Mouse (Mus musculus) small intestine, adult 2 months (tissue): ENCODE results near the gene N4bp3. TPM values are rescaled to one million over a fixed set of nuclear protein-coding genes. Genes with fewer than 3 reads are reported as not detected.

Experiments used
- H3K27ac ChIP-seq: fragments of 200-500 bp; 2 replicates; pipeline ENCODE4 v1.5.1; 2012; ENCODE audit warnings: low read depth, low read length, control low read depth, inconsistent platforms; ENCODE audit not compliant: insufficient read depth
- H3K27me3 ChIP-seq: fragments of 200-500 bp; 2 replicates; pipeline ENCODE4 v1.6.1; 2012; ENCODE audit warnings: mild to moderate bottlenecking, moderate library complexity, low read length, inconsistent platforms; ENCODE audit not compliant: control insufficient read depth, insufficient read depth
- H3K36me3 ChIP-seq: fragments of 200-500 bp; 2 replicates; pipeline ENCODE4 v1.6.1; 2012; ENCODE audit warnings: mild to moderate bottlenecking, low read length, control low read depth, inconsistent platforms; ENCODE audit not compliant: control insufficient read depth, insufficient read depth
- H3K4me1 ChIP-seq: fragments of 200-500 bp; 2 replicates; pipeline ENCODE4 v1.6.1; 2012; ENCODE audit warnings: low read length, inconsistent platforms, mixed read lengths; ENCODE audit not compliant: control insufficient read depth, insufficient read depth, insufficient read length
- H3K4me3 ChIP-seq: fragments of 200-500 bp; 2 replicates; pipeline ENCODE4 v1.5.1; 2012; ENCODE audit warnings: low read depth, mild to moderate bottlenecking, control low read depth, inconsistent platforms, low read length, moderate library complexity
- CTCF ChIP-seq: fragments of 200-500 bp; IDR thresholded peaks from 2 replicates; pipeline ENCODE4 v1.5.1; 2012; ENCODE audit warnings: low read depth, mild to moderate bottlenecking, control low read depth, inconsistent platforms, low read length, moderate library complexity, mixed read lengths; ENCODE audit not compliant: insufficient replicate concordance, insufficient read length; ENCODE audit errors: extremely low read depth
- POLR2A ChIP-seq: fragments of 200-500 bp; IDR thresholded peaks from 2 replicates; pipeline ENCODE4 v1.6.1; 2012; ENCODE audit warnings: low read depth, mild to moderate bottlenecking, control low read depth, inconsistent platforms, low read length, moderate library complexity
- WGBS: fragments of 180-500 bp; shearing (Covaris S2); methylation state at CpG from one replicate; pipeline ENCODE4 v1.1.7; 2018; 5-methylcytosine and 5-hydroxymethylcytosine counted together
- polyA plus RNA-seq: library from polyadenylated mRNA; depleted of rRNA; stranded (reverse); fragments of >200 nt; gene quantifications from 2 replicates; pipeline ENCODE4 v1.2.3, GENCODE M21; 2012

The N4bp3 gene
- polyA plus RNA-seq, 1 experiment = 5.0 TPM

DNA sequence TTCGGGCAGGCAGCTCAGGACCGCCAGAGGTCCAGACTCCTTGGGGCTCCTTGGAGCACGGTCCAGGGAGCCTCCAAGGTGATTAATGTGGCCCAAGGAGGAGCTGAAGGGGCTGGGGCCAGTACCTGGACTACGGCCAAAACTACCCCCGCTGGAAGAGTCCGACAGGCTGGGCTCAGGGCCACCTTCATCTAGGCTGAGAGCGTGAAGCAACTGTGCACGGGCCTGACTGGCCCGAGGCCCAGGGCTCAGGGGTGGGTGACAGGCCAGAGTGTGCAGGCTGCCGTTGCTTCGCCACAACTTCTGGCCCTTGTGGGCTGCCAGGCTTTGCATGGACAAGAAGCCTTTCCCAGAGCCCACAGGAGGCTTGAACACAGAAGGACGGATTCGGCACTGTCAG lies 5.3 kb downstream of the N4bp3 start:
- no peak for TF ChIP-seq CTCF
- TF ChIP-seq POLR2A = no peak
- Histone ChIP-seq H3K27me3 (no peaks in the 10 kb centered on the region), H3K4me3 (no peak overlapping the region), H3K27ac (no peak overlapping the region), H3K36me3 (peaks cover 2% of the 10 kb centered on the region; the same call in 1 of the 2 replicates), H3K4me1 (peaks cover 30% of the 10 kb centered on the region)
- 87% methylated on average over 13 of the region's 13 CpGs for WGBS

GRCm38 (mm10) chr11:51644217-51644616 lies 6.4 kb downstream of the N4bp3 start:
- WGBS = 83% methylated on average over 16 of the region's 16 CpGs
- Histone ChIP-seq H3K4me3 (no peak overlapping the region), H3K4me1 (peaks cover 27% of the 10 kb centered on the region), H3K27me3 (no peaks in the 10 kb centered on the region), H3K27ac (0 out of 2 replicates have a peak overlapping the region, but pooled peaks have one; percentile 10), H3K36me3 (peaks cover 2% of the 10 kb centered on the region; the same call in 1 of the 2 replicates)
- TF ChIP-seq POLR2A = no peak
- no peak for TF ChIP-seq CTCF

GRCm38 (mm10) chr11:51643761-51644160 lies 6.9 kb downstream of the N4bp3 start:
- Histone ChIP-seq H3K36me3 (peaks cover 2% of the 10 kb centered on the region; the same call in 1 of the 2 replicates), H3K4me1 (peaks cover 27% of the 10 kb centered on the region), H3K4me3 (no peak overlapping the region), H3K27me3 (no peaks in the 10 kb centered on the region), H3K27ac (0 out of 2 replicates have a peak overlapping the region, but pooled peaks have one; percentile 10)
- 59% methylated on average over 15 of the region's 15 CpGs for WGBS
- TF ChIP-seq CTCF = no peak
- no peak for TF ChIP-seq POLR2A

DNA sequence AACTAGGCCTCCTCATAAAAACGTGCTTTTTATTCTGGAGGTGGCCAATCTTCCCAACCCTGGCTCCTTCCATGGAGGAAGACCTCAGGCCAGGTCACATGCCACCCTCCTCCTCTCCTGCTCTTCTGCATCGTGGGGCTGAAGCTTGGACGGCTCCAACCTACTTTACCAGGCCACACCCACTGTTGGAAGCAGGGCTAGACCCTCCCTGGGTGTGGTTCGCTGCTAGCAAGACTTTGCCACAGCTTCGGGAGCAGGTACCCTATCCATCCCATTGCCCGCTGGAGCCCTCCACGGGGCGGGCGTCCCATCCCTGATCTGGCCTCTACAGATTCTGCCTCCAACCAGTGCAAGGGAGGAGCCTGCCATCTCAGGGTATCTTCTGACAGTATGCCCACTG lies 7.4 kb downstream of the N4bp3 start:
- WGBS = 62% methylated on average over 9 of the region's 9 CpGs
- TF ChIP-seq CTCF (no peak), POLR2A (no peak)
- Histone ChIP-seq H3K4me1 (peaks cover 28% of the 10 kb centered on the region), H3K36me3 (peaks cover 2% of the 10 kb centered on the region; the same call in 1 of the 2 replicates), H3K27ac (no peak overlapping the region), H3K27me3 (no peaks in the 10 kb centered on the region), H3K4me3 (no peak overlapping the region)

DNA sequence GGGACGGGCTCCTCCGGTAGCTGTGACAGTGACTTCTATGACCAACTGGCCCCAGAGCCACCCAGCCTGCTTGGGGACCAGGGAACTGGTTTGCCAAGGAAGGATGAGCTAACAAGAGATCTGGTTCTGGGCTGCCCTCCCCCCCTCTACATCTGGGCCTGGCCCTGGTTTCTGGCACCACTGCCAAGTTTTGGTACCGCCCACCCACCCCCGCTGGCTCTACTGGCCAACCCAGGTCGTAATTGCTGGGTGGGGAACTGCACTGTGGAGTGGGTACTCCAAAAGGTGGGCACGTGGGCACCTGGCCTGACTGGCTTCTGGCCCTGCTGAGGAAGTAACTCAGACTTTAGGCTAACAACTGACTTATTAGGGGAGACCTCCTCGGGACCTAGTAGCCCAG lies 9.9 kb downstream of the N4bp3 start:
- Histone ChIP-seq H3K27ac (no peak overlapping the region), H3K4me1 (peaks cover 23% of the 10 kb centered on the region), H3K4me3 (no peak overlapping the region), H3K36me3 (peaks cover 2% of the 10 kb centered on the region; the same call in 1 of the 2 replicates), H3K27me3 (no peaks in the 10 kb centered on the region)
- TF ChIP-seq CTCF (no peak), POLR2A (no peak)
- WGBS = 31% methylated on average over 7 of the region's 7 CpGs

- no peak for TF ChIP-seq CTCF
- 0 out of 2 replicates have a peak overlapping the region, but pooled peaks have one; percentile 54 for H3K27ac ChIP-seq
- H3K36me3 ChIP-seq = no peaks in the 10 kb centered on the region
- WGBS = 57% methylated on average over 5 of the region's 5 CpGs
- H3K27me3 ChIP-seq = no peaks in the 10 kb centered on the region
- 0 out of 2 replicates have a peak overlapping the region, but pooled peaks have one; percentile 42 for H3K4me3 ChIP-seq
- H3K4me1 ChIP-seq = peaks cover 20% of the 10 kb centered on the region
Observed at GRCm38 (mm10) chr11:51638497-51638896, 12.1 kb downstream of the N4bp3 start.

DNA sequence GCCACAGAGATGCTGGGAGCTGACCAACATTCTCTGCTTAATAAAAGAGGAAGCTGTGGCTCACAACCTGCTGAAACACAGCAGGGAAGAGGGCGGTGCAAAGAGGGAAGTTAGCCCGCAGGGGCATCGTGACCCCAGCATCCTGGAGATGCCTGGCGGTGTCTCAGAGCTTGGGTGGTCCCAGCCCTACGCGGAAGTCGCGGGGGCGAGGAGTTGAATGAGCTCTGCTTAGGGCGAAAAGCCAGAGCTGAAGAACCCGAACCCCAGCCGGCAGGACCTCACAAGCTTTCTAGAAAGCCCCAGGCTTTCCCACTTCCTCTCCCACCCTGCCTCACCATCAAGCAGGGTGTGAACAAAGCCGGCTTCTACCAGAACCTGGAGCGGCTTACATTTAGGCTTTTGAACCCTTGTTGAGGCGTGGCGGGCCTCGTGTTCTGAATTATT lies 12.6 kb downstream of the N4bp3 start:
- H3K36me3 ChIP-seq = no peaks in the 10 kb centered on the region
- peak overlapping the region; percentile 42 for H3K4me3 ChIP-seq
- TF ChIP-seq CTCF = no peak
- TF ChIP-seq POLR2A = no peak
- H3K27ac ChIP-seq = peak overlapping the region; percentile 54; the same call in 1 of the 2 replicates
- peaks cover 17% of the 10 kb centered on the region for H3K4me1 ChIP-seq
- no peaks in the 10 kb centered on the region for H3K27me3 ChIP-seq
- 27% methylated on average over 17 of the region's 17 CpGs for WGBS
